Mouse (Mus musculus) forebrain, embryonic 11.5 days (tissue): Measurements from ENCODE around the gene H2-Ab1. TPM values are rescaled to one million over a fixed set of nuclear protein-coding genes. Genes with fewer than 3 reads are reported as not detected.

Experiments
- ATAC-seq: fragments of 200-750 bp; cut with Nextera tagmentation; replicated peaks from 2 replicates; pipeline ENCODE4 v1.8.0; 2017; ENCODE audit warnings: moderate TSS enrichment; ENCODE audit not compliant: low FRiP score
- DNase-seq: peaks from one replicate; pipeline ENCODE4 v3.0.0-alpha.2; 2017; ENCODE audit warnings: low spot score
- H3K27ac ChIP-seq: fragments of 300-500 bp; sonication (generic); 2 replicates; pipeline ENCODE4 v1.5.1; 2014; ENCODE audit warnings: low read depth, low read length
- H3K27me3 ChIP-seq: fragments of 300-500 bp; sonication (generic); 2 replicates; pipeline ENCODE4 v1.6.1; 2014; ENCODE audit warnings: mild to moderate bottlenecking, low read length, mixed read lengths; ENCODE audit not compliant: control insufficient read depth, insufficient read depth
- H3K36me3 ChIP-seq: fragments of 300-500 bp; sonication (generic); 2 replicates; pipeline ENCODE4 v1.6.1; 2014; ENCODE audit warnings: mild to moderate bottlenecking, low read length, moderate library complexity, mixed read lengths; ENCODE audit not compliant: control insufficient read depth, insufficient read depth
- H3K4me1 ChIP-seq: fragments of 300-500 bp; sonication (generic); replicated peaks from 2 replicates; pipeline ENCODE4 v1.6.1; 2014; ENCODE audit warnings: low read length, mixed read lengths; ENCODE audit not compliant: control insufficient read depth, insufficient read depth
- H3K4me2 ChIP-seq: fragments of 300-500 bp; sonication (generic); 2 replicates; pipeline ENCODE4 v1.6.1; 2014; ENCODE audit warnings: low read depth, mild to moderate bottlenecking, low read length, moderate library complexity, mixed read lengths; ENCODE audit not compliant: severe bottlenecking
- H3K4me3 ChIP-seq: fragments of 300-500 bp; sonication (generic); 2 replicates; pipeline ENCODE4 v1.5.1; 2014; ENCODE audit warnings: low read depth, low read length
- H3K9ac ChIP-seq: fragments of 300-500 bp; sonication (generic); 2 replicates; pipeline ENCODE4 v1.6.1; 2014; ENCODE audit warnings: low read length
- H3K9me3 ChIP-seq: fragments of 300-500 bp; sonication (generic); 2 replicates; pipeline ENCODE4 v1.6.1; 2016; ENCODE audit warnings: low read length, mixed read lengths; ENCODE audit not compliant: control insufficient read depth
- WGBS: fragments of 180-500 bp; shearing (Covaris S2); extraction: QIAGEN DNeasy Blood & Tissue Kit; methylation state at CpG from one replicate; pipeline ENCODE4 v1.1.7; 2014; 5-methylcytosine and 5-hydroxymethylcytosine counted together
- polyA plus RNA-seq: library from polyadenylated mRNA; unstranded; fragments of >200 nt; fragmentation: Nextera tagmentation; extraction: Ambion mirVana; gene quantifications from 2 replicates; pipeline ENCODE4 v1.2.1, GENCODE M21; 2014

The H2-Ab1 gene
- polyA plus RNA-seq, 1 experiment from 2014 or later: 3.0 TPM

GRCm38 (mm10) chr17:34263068-34263467, 5.6 kb downstream of the H2-Ab1 start:
- H3K27me3 ChIP-seq: peaks cover 13% of the 10 kb centered on the region
- WGBS: 3% methylated on average over 8 of the region's 8 CpGs

DNA sequence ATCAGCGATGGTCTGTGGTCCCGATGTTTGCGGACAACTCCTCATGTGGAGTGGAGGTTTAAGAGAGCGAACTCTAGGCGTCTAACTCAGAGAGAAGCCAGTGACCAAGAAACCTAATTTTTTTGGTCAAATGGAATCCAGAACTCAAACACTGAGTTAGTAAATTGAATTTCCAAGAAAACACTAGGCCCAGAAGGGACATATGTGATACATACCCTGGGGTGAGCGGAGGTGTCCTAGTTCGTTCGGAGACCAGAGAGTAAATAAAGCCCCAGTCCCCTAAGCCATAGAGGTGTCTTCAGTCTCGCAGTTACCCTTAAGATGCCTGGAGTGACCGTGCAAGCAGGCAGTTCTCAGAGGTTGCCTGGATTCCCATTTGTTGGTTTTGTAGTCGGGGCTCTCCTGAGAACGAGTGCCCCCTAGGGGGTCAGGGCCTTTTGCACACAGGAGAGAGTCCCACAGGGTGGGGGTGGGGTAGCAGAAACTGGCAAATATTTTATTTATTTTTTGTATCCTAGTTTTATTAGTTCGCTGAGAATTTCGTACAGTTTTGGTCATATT, 6.4 kb downstream of the H2-Ab1 start:
- peak overlapping the region; percentile 47 for H3K4me3 ChIP-seq
- no peaks in the 10 kb centered on the region for H3K9me3 ChIP-seq
- DNase-seq (peak; percentile 65), ATAC-seq (0 out of 2 replicates have a peak, but pooled peaks have one; percentile 40)
- peaks cover 13% of the 10 kb centered on the region for H3K27me3 ChIP-seq
- H3K4me2 ChIP-seq: peak overlapping the region; percentile 97
- H3K27ac ChIP-seq: no peak overlapping the region
- H3K36me3 ChIP-seq: no peaks in the 10 kb centered on the region
- 0 out of 2 replicates have a peak overlapping the region, but pooled peaks have one; percentile 35 for H3K9ac ChIP-seq
- H3K4me1 ChIP-seq: peaks cover 6% of the 10 kb centered on the region; the same call in 1 of the 2 replicates
- WGBS: 1% methylated on average over 14 of the region's 14 CpGs

More at GRCm38 (mm10) chr17:34263068-34263467, 5.6 kb downstream of the H2-Ab1 start:
- peak overlapping the region; percentile 35; the same call in 1 of the 2 replicates for H3K9ac ChIP-seq
- no peaks in the 10 kb centered on the region for H3K9me3 ChIP-seq
- peaks cover 6% of the 10 kb centered on the region; the same call in 1 of the 2 replicates for H3K4me1 ChIP-seq
- H3K27ac ChIP-seq: no peak overlapping the region
- DNase-seq: peak; percentile 77
- no peaks in the 10 kb centered on the region for H3K36me3 ChIP-seq
- H3K4me2 ChIP-seq: peak overlapping the region; percentile 97
- H3K4me3 ChIP-seq: peak overlapping the region; percentile 47
- peak; percentile 81 for ATAC-seq

- peak; percentile 42; the same call in 1 of the 2 replicates for ATAC-seq
These were observed 7.2 kb downstream of the H2-Ab1 start for GRCm38 (mm10) chr17:34264452-34265351.

GRCm38 (mm10) chr17:34268262-34268661, 10.8 kb downstream of the H2-Ab1 start:
- Histone ChIP-seq H3K27ac (no peak overlapping the region), H3K4me3 (no peak overlapping the region), H3K36me3 (no peaks in the 10 kb centered on the region), H3K4me2 (no peak overlapping the region), H3K9ac (no peak overlapping the region), H3K27me3 (peaks cover 13% of the 10 kb centered on the region), H3K4me1 (peaks cover 6% of the 10 kb centered on the region; the same call in 1 of the 2 replicates), H3K9me3 (no peaks in the 10 kb centered on the region)
- DNase-seq (no peak), ATAC-seq (no peak)
- 80% methylated on average over 2 of the region's 2 CpGs for WGBS

More at GRCm38 (mm10) chr17:34264452-34265351, 7.2 kb downstream of the H2-Ab1 start:
- Histone ChIP-seq H3K27ac (no peak overlapping the region), H3K4me3 (peak overlapping the region; percentile 47), H3K9me3 (no peaks in the 10 kb centered on the region), H3K4me2 (peak overlapping the region; percentile 97), H3K4me1 (peaks cover 6% of the 10 kb centered on the region; the same call in 1 of the 2 replicates), H3K36me3 (no peaks in the 10 kb centered on the region), H3K9ac (peak overlapping the region; percentile 61), H3K27me3 (peaks cover 13% of the 10 kb centered on the region)
- WGBS: under 1% methylated on average over 90 of the region's 93 CpGs
- DNase-seq: peak; percentile 73

- H3K27me3 ChIP-seq: peaks cover 9% of the 10 kb centered on the region
- H3K9me3 ChIP-seq: no peaks in the 10 kb centered on the region
- no peak overlapping the region for H3K4me2 ChIP-seq
- ATAC-seq (no peak), DNase-seq (no peak)
- H3K4me1 ChIP-seq: peaks cover 5% of the 10 kb centered on the region; the same call in 1 of the 2 replicates
- H3K27ac ChIP-seq: no peak overlapping the region
- H3K4me3 ChIP-seq: no peak overlapping the region
- WGBS: 78% methylated on average over 2 of the region's 2 CpGs
- H3K9ac ChIP-seq: no peak overlapping the region
- H3K36me3 ChIP-seq: no peaks in the 10 kb centered on the region
These were observed 11.3 kb downstream of the H2-Ab1 start for GRCm38 (mm10) chr17:34268748-34269147.

DNA sequence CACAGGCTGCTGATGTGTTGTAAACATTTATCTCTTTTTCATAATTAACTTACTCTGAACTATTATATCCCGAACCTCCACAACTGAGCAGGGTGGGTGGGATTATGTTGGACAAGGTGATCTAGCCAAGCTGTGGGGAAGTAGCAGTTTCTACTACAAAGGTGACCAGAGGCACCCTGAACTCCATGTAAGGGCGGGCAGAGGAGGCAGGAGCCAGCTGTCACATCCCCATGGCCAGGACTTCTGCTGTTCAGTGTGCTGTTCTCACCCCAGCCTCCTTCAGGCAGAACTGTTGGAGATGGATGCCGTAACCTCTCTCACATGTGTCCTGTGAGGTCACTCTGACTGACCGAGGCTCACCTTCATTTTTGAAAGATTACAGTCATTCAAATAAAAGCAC, 12.3 kb downstream of the H2-Ab1 start:
- Histone ChIP-seq H3K27me3 (peaks cover 3% of the 10 kb centered on the region; the same call in 1 of the 2 replicates), H3K4me1 (no peaks in the 10 kb centered on the region), H3K4me3 (no peak overlapping the region), H3K4me2 (no peak overlapping the region), H3K9ac (no peak overlapping the region), H3K36me3 (no peaks in the 10 kb centered on the region), H3K27ac (no peak overlapping the region), H3K9me3 (no peaks in the 10 kb centered on the region)
- ATAC-seq (no peak), DNase-seq (no peak)
- 79% methylated on average over 4 of the region's 4 CpGs for WGBS

- Histone ChIP-seq H3K27ac (no peak overlapping the region), H3K27me3 (no peaks in the 10 kb centered on the region; the same call in 1 of the 2 replicates), H3K9me3 (no peaks in the 10 kb centered on the region), H3K36me3 (no peaks in the 10 kb centered on the region), H3K4me3 (no peak overlapping the region), H3K4me2 (no peak overlapping the region), H3K4me1 (no peaks in the 10 kb centered on the region), H3K9ac (no peak overlapping the region)
- no peak for DNase-seq
- 90% methylated on average over 2 of the region's 2 CpGs for WGBS
- no peak for ATAC-seq
These were observed 12.7 kb downstream of the H2-Ab1 start for GRCm38 (mm10) chr17:34270230-34270629.

DNA sequence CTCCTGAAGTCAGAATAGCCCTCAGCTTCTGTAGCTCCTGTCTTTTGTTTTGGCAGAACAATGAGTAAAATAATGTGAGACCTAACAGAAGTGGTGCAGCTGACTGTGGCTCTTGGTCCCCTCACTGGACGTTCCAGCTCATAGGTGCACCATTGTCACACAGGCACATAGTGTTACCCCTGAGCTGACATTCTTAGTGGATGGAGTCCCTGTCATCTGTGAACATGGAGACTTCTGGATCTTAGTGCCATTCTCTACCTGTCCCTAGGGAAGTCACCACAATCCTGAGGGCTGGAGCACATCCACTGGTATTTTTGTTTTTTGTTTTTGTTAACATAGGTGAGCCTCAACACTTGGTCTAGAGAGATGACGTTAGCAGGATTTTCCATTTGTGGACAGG, 13.5 kb downstream of the H2-Ab1 start:
- Histone ChIP-seq H3K36me3 (no peaks in the 10 kb centered on the region), H3K9ac (no peak overlapping the region), H3K27ac (no peak overlapping the region), H3K27me3 (no peaks in the 10 kb centered on the region), H3K9me3 (no peaks in the 10 kb centered on the region), H3K4me1 (no peaks in the 10 kb centered on the region), H3K4me3 (no peak overlapping the region), H3K4me2 (no peak overlapping the region)
- DNase-seq: no peak
- no peak for ATAC-seq
- WGBS: 87% methylated on average over 2 of the region's 2 CpGs
